Mouse (Mus musculus): ENCODE measurements at regions not wholly inside any gene's neighbourhood (a gene's known extent, or its start where the extent isn't known, plus 50 kb on each side); places are given as distances from the start of the nearest gene placed in this dataset.
"Not testable (repeated sequence)": the region's sequence is repeated elsewhere in the genome, so short reads cannot be mapped to it uniquely, and the experiment has no call there.

DNA sequence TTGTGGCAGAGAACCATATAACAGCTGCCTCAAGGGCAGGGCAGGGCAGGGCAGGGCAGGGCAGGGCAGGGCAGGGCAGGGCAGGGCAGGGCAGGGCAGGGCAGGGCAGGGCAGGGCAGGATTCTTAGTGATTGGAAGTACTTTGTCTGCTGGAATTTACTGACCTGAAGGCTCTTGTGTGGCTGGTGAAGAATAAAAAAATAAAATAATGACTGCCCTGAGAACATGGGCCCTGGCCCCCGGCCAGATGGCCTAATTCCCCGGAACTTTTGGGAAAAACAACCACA is 169.3 kb downstream of the Qk start:
- Histone ChIP-seq H3K27ac (ENCODE audit: insufficient read depth, low read length) (peak overlapping the region; percentile 89; the same call in 1 of the 2 replicates), H3K9me3 (replicated peaks; ENCODE audit: control insufficient read depth, insufficient read depth, low read length, poor library complexity, severe bottlenecking) (peaks cover 20% of the 10 kb centered on the region)
- H3K9ac ChIP-seq (ENCODE audit: low read depth, poor library complexity, severe bottlenecking); H3K4me1 ChIP-seq (ENCODE audit: control insufficient read depth, insufficient read depth, low read length); H3K27me3 ChIP-seq (ENCODE audit: control insufficient read depth, insufficient read depth, low read length, poor library complexity, severe bottlenecking); H3K4me3 ChIP-seq (ENCODE audit: low read depth, low read length); H3K36me3 ChIP-seq (ENCODE audit: control insufficient read depth, insufficient read depth, low read length, poor library complexity, severe bottlenecking): not testable (repeated sequence)

DNA sequence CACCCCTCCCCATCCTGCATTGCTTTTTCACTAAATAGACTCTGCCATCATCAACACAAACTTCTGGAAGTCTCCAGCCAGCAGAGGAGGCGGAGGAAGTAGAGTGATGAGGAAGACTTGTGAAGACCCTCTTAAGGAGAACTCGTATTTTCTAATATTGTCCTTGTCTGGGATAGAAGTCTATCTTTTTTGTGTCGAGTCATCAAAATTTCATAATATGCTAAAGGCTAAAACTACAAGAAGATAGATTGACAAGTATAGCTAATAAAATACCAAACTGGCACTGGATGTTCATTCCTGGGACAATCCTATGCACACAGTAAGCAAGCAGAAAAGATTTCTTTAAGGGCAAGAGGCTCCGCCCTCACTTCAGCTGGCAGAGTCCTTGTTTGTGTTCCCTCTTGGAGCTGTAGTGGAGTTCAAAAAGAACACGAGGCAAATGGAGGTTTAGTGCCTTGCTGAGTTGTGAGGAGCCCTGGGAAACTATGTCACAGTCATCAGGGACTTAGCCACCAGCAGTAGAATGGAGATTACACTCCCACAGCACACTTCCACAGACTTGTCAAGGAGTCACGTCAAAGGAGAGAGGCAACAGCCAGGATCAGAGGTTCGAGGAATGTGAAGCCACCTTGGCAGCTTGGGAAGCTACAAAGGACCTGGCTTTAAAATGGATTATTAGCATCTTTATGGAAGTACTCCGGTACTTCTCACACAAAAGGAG is 169.8 kb downstream of the Qk start:
- TF ChIP-seq POLR2A (IDR thresholded peaks at IDR 0.05; ENCODE audit: insufficient read depth, low read length) (no peak), EP300 (IDR thresholded peaks at IDR 0.05; ENCODE audit: insufficient read depth, low read depth, low read length) (0 out of 2 replicates have a peak, but pooled peaks have one; percentile 47)
- Histone ChIP-seq H3K4me3 (ENCODE audit: low read depth, low read length) (no peak overlapping the region), H3K27me3 (ENCODE audit: control insufficient read depth, insufficient read depth, low read length, poor library complexity, severe bottlenecking) (no peaks in the 10 kb centered on the region), H3K36me3 (ENCODE audit: control insufficient read depth, insufficient read depth, low read length, poor library complexity, severe bottlenecking) (no peaks in the 10 kb centered on the region), H3K27ac (ENCODE audit: insufficient read depth, low read length) (peak overlapping the region; percentile 89), H3K9me3 (replicated peaks; ENCODE audit: control insufficient read depth, insufficient read depth, low read length, poor library complexity, severe bottlenecking) (peaks cover 15% of the 10 kb centered on the region; the same call in 1 of the 2 replicates), H3K4me1 (ENCODE audit: control insufficient read depth, insufficient read depth, low read length) (no peaks in the 10 kb centered on the region), H3K9ac (ENCODE audit: low read depth, poor library complexity, severe bottlenecking) (no peak overlapping the region)

DNA sequence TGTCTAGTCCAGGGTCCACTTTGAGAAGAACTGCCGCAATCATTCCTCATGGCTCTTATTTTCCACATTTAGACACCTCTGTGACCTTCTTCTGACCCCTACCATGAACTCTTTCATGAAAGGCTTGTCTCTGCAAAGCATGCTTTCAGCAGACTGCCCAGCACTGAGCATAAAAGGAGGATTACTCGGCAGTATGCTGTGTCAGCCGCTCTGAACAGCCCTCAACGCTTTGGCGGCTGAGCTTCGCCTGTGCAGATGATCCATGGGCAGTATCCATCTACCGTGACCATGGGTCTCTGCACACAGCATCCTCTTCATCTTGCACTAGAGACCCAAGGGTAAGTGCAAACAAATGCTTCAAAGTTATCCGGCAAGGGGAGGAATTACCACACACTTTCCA is 172.5 kb downstream of the Qk start:
- TF ChIP-seq EP300 (IDR thresholded peaks at IDR 0.05; ENCODE audit: insufficient read depth, low read depth, low read length) (no peak), POLR2A (IDR thresholded peaks at IDR 0.05; ENCODE audit: insufficient read depth, low read length) (no peak), CTCF (IDR thresholded peaks at IDR 0.05; ENCODE audit: low read depth, low read length) (no peak)
- Histone ChIP-seq H3K9ac (ENCODE audit: low read depth, poor library complexity, severe bottlenecking) (no peak overlapping the region), H3K4me1 (ENCODE audit: control insufficient read depth, insufficient read depth, low read length) (no peaks in the 10 kb centered on the region), H3K27ac (ENCODE audit: insufficient read depth, low read length) (no peak overlapping the region), H3K36me3 (ENCODE audit: control insufficient read depth, insufficient read depth, low read length, poor library complexity, severe bottlenecking) (no peaks in the 10 kb centered on the region), H3K4me3 (ENCODE audit: low read depth, low read length) (no peak overlapping the region), H3K27me3 (ENCODE audit: control insufficient read depth, insufficient read depth, low read length, poor library complexity, severe bottlenecking) (no peaks in the 10 kb centered on the region), H3K9me3 (replicated peaks; ENCODE audit: control insufficient read depth, insufficient read depth, low read length, poor library complexity, severe bottlenecking) (peaks cover 14% of the 10 kb centered on the region; the same call in 1 of the 2 replicates)

DNA sequence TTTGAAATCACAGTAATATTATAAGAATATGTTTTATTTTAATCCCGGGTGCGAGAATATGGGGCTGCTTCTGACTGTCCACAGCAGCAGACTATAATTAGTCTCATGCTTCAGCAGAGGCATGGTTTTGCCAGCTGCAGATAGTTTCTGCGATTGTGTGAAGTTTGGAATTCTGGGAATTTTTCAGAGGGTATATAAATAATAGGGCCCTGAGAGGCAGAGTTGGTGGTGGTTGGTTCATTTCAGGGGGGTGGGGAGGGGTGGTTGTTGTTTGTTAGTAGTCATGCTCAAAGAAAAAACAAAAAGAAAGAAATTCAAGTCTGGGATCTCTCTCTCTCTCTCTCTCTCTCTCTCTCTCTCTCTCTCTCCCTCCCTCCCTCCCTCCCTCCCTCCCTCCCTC is 173.1 kb downstream of the Qk start:
- Histone ChIP-seq H3K27ac (ENCODE audit: insufficient read depth, low read length) (no peak overlapping the region), H3K27me3 (ENCODE audit: control insufficient read depth, insufficient read depth, low read length, poor library complexity, severe bottlenecking) (no peaks in the 10 kb centered on the region)
- TF ChIP-seq EP300 (IDR thresholded peaks at IDR 0.05; ENCODE audit: insufficient read depth, low read depth, low read length) (no peak), POLR2A (IDR thresholded peaks at IDR 0.05; ENCODE audit: insufficient read depth, low read length) (no peak), CTCF (IDR thresholded peaks at IDR 0.05; ENCODE audit: low read depth, low read length) (no peak)

DNA sequence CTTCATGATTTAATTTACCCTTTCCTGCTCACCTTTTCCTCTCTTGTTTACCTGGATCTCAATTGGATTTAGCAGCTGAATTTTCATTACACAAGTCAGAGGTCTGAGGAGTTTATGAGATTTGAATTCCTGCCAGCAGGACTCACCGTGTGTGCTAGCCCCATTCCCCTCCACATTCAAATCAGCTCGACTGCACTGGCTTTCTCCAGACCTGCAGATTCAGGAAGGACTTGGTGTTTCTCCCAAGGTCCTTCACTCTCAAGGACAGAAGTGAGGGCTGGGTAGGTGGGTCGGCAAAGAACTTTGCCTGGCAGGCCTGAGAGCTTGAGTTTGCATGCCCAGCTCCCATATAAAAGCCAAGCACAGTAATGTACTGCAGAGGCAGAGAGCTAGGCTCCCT is 180.8 kb downstream of the Qk start:
- H3K36me3 ChIP-seq (ENCODE audit: control insufficient read depth, insufficient read depth, low read length, poor library complexity, severe bottlenecking) = no peaks in the 10 kb centered on the region
- H3K27me3 ChIP-seq (ENCODE audit: control insufficient read depth, insufficient read depth, low read length, poor library complexity, severe bottlenecking) = no peaks in the 10 kb centered on the region
- no peak overlapping the region for H3K27ac ChIP-seq (ENCODE audit: insufficient read depth, low read length)
- H3K9ac ChIP-seq (ENCODE audit: low read depth, poor library complexity, severe bottlenecking) = no peak overlapping the region
- TF ChIP-seq CTCF (IDR thresholded peaks at IDR 0.05; ENCODE audit: low read depth, low read length) (no peak), POLR2A (IDR thresholded peaks at IDR 0.05; ENCODE audit: insufficient read depth, low read length) (no peak), EP300 (IDR thresholded peaks at IDR 0.05; ENCODE audit: insufficient read depth, low read depth, low read length) (no peak)
- no peaks in the 10 kb centered on the region for H3K4me1 ChIP-seq (ENCODE audit: control insufficient read depth, insufficient read depth, low read length)
- no peak overlapping the region for H3K4me3 ChIP-seq (ENCODE audit: low read depth, low read length)
- H3K9me3 ChIP-seq (replicated peaks; ENCODE audit: control insufficient read depth, insufficient read depth, low read length, poor library complexity, severe bottlenecking) = no peaks in the 10 kb centered on the region; the same call in 1 of the 2 replicates

More for the DNA sequence above, 173.1 kb downstream of the Qk start:
- Histone ChIP-seq H3K9me3 (replicated peaks; ENCODE audit: control insufficient read depth, insufficient read depth, low read length, poor library complexity, severe bottlenecking) (peaks cover 14% of the 10 kb centered on the region), H3K4me1 (ENCODE audit: control insufficient read depth, insufficient read depth, low read length) (no peaks in the 10 kb centered on the region), H3K9ac (ENCODE audit: low read depth, poor library complexity, severe bottlenecking) (no peak overlapping the region), H3K4me3 (ENCODE audit: low read depth, low read length) (no peak overlapping the region), H3K36me3 (ENCODE audit: control insufficient read depth, insufficient read depth, low read length, poor library complexity, severe bottlenecking) (no peaks in the 10 kb centered on the region)

DNA sequence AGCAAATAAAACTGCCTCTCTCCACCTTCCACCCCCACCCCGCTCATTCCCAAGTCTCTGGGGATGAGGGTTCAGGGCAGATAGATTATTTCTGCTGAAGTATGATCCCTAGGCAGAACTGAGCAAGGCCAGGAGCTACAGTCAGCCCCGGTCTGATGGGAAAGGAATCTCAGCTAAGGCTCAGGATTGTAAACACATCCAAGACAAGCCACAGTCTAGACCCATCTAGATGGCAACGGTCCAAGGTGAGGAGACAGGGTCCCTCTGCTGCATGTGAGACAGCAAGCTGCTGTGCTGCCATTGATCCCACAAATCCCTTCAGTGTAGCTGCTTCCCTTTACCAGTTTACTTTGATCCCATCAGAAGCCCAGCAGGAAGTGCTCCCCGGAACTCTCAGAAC is 181.3 kb downstream of the Qk start:
- no peak for TF ChIP-seq EP300 (IDR thresholded peaks at IDR 0.05; ENCODE audit: insufficient read depth, low read depth, low read length)
- TF ChIP-seq CTCF (IDR thresholded peaks at IDR 0.05; ENCODE audit: low read depth, low read length) = no peak
- TF ChIP-seq POLR2A (IDR thresholded peaks at IDR 0.05; ENCODE audit: insufficient read depth, low read length) = no peak
- Histone ChIP-seq H3K9me3 (replicated peaks; ENCODE audit: control insufficient read depth, insufficient read depth, low read length, poor library complexity, severe bottlenecking) (no peaks in the 10 kb centered on the region; the same call in 1 of the 2 replicates), H3K27me3 (ENCODE audit: control insufficient read depth, insufficient read depth, low read length, poor library complexity, severe bottlenecking) (no peaks in the 10 kb centered on the region), H3K4me1 (ENCODE audit: control insufficient read depth, insufficient read depth, low read length) (no peaks in the 10 kb centered on the region), H3K27ac (ENCODE audit: insufficient read depth, low read length) (no peak overlapping the region), H3K9ac (ENCODE audit: low read depth, poor library complexity, severe bottlenecking) (no peak overlapping the region), H3K36me3 (ENCODE audit: control insufficient read depth, insufficient read depth, low read length, poor library complexity, severe bottlenecking) (no peaks in the 10 kb centered on the region), H3K4me3 (ENCODE audit: low read depth, low read length) (no peak overlapping the region)

Data from ES-Bruce4 (cell line).